Mouse (Mus musculus): ENCODE measurements at regions not wholly inside any gene's neighbourhood (a gene's known extent, or its start where the extent isn't known, plus 50 kb on each side); places are given as distances from the start of the nearest gene placed in this dataset.

- Histone ChIP-seq H3K27ac (no peak overlapping the region), H3K4me3 (no peak overlapping the region), H3K36me3 (replicated peaks) (no peaks in the 10 kb centered on the region), H3K9me3 (no peaks in the 10 kb centered on the region), H3K4me1 (peaks cover 25% of the 10 kb centered on the region), H3K27me3 (ENCODE audit: poor library complexity, severe bottlenecking) (peaks cover 53% of the 10 kb centered on the region)
- no peak for DNase-seq (ENCODE audit: extremely low spot score, low spot score)
- WGBS = 60% methylated on average over 8 of the region's 8 CpGs
Measured at GRCm38 (mm10) chr4:154787190-154787589, 50.1 kb upstream of the Ttc34 start.

Data from forebrain, embryonic 10.5 days (tissue).